Mouse (Mus musculus): Measurements from ENCODE around the gene Tmprss11f. TPM values are rescaled to one million over a fixed set of nuclear protein-coding genes. Genes with fewer than 3 reads are reported as not detected.

Tmprss11f gene
- polyA plus RNA-seq, 1 experiment from 2014 or later, result not detected

GRCm38 (mm10) chr5:86473859-86474258, 158.4 kb downstream of the Tmprss11f start:
- no peak overlapping the region for H3K9ac ChIP-seq (ENCODE audit: low read depth, low read length)
- no peak overlapping the region for H3K27ac ChIP-seq (ENCODE audit: low read depth, low read length)
- no peak overlapping the region for H3K4me2 ChIP-seq
- DNase-seq (ENCODE audit: low spot score), result no peak
- WGBS, result 73% methylated on average over 9 of the region's 9 CpGs
- no peaks in the 10 kb centered on the region for H3K36me3 ChIP-seq (ENCODE audit: control insufficient read depth, insufficient read depth, low read length)
- H3K4me1 ChIP-seq (replicated peaks; ENCODE audit: control insufficient read depth, insufficient read depth, low read length), result no peaks in the 10 kb centered on the region
- H3K27me3 ChIP-seq (replicated peaks; ENCODE audit: control insufficient read depth, insufficient read depth, low read length), result no peaks in the 10 kb centered on the region
- no peaks in the 10 kb centered on the region for H3K9me3 ChIP-seq (ENCODE audit: control insufficient read depth, low read length)
- no peak for ATAC-seq (replicated peaks; ENCODE audit: low FRiP score)
- no peak overlapping the region for H3K4me3 ChIP-seq (ENCODE audit: low read depth, low read length)

Other genes starting within 250 kb of the Tmprss11f start
- gene Tmprss11a, start 163.4 kb downstream of the Tmprss11f start, polyA plus RNA-seq (2014; fragmentation: Nextera tagmentation; extraction: Ambion mirVana), result not detected in 2 replicates
- not detected in 2 replicates for gene Tmprss11g, start 113.8 kb downstream of the Tmprss11f start, polyA plus RNA-seq (2014; fragmentation: Nextera tagmentation; extraction: Ambion mirVana)
- gene Tmprss11b, start 43.9 kb upstream of the Tmprss11f start, polyA plus RNA-seq (2014; fragmentation: Nextera tagmentation; extraction: Ambion mirVana), result not detected in 2 replicates
- not detected in 2 replicates for gene Tmprss11e, start 113.4 kb upstream of the Tmprss11f start, polyA plus RNA-seq (2014; fragmentation: Nextera tagmentation; extraction: Ambion mirVana)
- gene Ythdc1, start 171.8 kb upstream of the Tmprss11f start, polyA plus RNA-seq (2014; fragmentation: Nextera tagmentation; extraction: Ambion mirVana), result 34.3 and 42.5 TPM in 2 replicates

Measured in liver, embryonic 11.5 days (tissue).